Mouse (Mus musculus): Measurements from ENCODE around the gene Folr1. TPM values are rescaled to one million over a fixed set of nuclear protein-coding genes. Genes with fewer than 3 reads are reported as not detected.
A peak's percentile ranks its signal among the peaks of the same experiment; 100 is the strongest.

Folr1 gene
- total RNA-seq, 2 experiments from 2014 or later, result 1.7 to 2.4 TPM

DNA sequence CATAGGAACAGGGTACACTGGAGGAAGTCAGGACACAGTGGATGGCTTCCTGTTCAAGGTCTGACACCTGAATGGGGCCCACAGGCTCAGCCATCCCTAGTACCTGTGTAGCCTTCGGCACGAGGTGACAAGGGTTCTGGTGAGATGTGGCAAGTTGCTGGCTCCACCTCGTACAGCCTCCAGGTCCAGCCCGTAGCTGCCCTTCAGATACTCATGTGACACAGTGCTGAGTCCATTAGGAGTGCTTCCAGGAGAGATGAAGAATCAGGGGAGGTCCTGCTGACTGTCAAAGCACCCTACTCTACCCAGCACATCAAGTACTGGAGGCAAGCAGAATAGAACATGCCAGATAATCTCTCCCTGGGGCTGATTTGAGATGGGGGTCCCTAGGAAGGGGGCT lies 38.2 kb downstream of the Folr1 start:
- DNase-seq, result no peak

DNA sequence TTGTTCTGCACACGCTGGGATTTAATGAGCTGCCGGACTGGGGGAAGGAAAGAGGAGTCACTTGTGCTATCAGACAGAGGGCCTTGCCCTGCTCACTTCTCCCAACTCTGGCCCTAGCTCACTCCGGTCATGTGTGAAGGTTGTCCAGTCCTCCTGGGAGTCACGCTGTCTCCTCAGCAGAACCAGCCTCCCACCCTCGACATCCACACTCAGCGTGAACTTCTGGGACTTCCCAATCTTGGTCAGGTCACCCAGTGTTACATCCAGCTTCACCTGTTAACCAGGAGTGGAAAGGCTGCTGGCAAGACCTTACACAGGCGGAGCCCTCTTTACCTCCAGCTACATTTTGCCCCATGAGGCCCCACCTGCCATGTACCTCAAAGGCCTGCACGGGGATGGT lies 39.2 kb downstream of the Folr1 start:
- no peak for DNase-seq

DNA sequence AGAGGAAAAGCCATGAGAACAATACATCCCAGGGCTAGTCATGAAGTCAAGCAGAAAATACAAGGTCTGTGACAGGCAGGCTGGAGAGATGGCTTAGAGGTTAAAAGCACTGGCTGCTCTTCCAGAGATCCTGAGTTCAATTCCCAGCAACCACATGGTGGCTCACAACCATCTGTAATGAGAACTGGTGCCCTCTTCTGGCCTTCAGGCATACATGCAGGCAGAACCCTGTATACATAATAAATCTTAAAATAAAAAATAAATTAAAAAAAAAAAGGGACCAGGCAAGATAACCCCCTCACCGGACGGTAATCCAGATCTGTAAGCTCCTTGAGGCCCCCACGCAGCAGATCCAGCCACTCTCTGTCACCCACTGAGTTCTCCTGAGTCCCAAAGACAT lies 40.2 kb downstream of the Folr1 start:
- DNase-seq, result no peak

DNA sequence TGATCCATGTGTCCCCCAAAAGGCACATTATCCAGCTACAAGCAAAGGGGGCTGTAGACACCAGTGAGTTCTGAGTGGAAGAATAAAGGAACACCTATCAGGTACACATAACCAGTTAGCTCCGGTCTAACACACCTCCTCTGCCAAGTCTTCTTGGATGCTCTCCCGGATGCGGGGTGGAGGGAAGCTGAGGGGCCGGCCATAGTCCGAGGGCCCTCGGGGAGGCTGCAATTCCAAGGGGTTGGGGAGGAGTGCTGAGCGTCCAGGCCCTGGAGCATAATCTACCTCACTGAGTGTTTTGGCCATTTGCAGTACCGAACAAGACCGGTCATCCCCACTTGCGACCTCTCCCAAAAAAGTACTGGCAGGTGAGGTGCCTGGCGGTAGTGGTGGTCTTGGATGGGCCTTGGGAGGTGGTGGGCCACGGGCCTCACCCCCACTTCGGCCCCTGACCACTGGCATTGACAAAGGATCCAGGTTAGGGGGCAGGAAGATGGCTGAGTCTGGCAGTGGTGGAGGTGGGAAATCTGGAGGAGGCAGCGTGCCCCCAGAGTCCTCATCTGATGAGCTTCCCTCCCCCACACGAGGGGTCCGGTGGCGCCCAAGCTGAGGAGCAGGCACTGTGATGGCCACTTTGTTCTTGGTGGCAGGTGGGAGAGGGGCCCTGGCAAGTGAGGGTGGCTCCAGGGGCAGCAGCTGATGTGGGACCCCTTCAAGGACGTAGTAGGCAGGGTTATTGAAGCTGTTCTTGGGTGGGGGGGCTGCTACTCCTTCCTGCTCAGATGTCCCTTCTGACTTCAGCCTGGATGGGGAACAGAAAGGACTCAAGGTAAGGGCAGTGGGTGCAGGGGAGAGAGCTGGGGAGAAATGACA lies 46.6 kb downstream of the Folr1 start:
- DNase-seq, result no peak

DNA sequence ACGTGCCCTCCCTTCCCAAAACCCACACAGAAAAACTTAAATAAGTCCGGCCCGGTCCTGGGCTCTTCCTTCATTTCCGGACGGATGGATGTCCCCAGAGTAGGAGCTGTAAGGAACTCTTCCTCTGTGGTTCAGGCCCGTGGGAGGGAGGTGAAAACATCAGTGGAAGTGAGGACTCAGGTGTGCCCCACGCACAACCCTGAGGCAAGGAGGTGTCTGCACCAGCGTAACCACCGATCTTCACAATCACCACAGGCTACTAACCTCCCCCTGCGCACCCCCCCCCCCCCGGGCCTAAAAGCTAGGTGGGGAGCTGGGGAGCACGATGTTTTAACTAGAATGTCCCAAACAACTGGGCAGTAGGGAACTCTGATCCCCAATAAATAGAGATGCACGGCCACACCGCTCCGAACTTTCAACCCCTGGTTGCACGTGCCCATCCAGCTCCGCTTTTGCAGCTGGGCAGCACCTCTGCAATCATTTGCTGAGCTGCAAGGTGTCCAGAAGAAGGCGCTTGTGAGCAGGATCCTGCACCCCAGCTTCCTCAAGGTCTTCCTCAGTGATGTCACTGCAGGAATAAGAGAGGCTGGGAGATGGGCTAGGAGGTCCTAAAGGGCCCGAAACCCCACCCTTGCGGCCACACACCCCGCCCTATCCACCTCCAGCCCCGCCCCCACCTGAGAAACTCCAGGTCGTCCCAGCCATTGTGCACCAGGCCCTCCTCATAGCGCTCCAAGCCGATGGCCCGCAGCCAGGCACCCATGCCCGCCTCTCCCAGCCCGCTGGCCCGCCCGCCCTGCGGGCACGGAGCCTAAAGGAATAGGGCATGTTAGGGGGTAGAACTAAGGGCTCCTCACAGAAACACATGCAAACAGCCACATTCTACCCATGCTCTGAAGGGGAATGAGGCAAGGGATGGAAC lies 47.5 kb downstream of the Folr1 start:
- no peak for DNase-seq

DNA sequence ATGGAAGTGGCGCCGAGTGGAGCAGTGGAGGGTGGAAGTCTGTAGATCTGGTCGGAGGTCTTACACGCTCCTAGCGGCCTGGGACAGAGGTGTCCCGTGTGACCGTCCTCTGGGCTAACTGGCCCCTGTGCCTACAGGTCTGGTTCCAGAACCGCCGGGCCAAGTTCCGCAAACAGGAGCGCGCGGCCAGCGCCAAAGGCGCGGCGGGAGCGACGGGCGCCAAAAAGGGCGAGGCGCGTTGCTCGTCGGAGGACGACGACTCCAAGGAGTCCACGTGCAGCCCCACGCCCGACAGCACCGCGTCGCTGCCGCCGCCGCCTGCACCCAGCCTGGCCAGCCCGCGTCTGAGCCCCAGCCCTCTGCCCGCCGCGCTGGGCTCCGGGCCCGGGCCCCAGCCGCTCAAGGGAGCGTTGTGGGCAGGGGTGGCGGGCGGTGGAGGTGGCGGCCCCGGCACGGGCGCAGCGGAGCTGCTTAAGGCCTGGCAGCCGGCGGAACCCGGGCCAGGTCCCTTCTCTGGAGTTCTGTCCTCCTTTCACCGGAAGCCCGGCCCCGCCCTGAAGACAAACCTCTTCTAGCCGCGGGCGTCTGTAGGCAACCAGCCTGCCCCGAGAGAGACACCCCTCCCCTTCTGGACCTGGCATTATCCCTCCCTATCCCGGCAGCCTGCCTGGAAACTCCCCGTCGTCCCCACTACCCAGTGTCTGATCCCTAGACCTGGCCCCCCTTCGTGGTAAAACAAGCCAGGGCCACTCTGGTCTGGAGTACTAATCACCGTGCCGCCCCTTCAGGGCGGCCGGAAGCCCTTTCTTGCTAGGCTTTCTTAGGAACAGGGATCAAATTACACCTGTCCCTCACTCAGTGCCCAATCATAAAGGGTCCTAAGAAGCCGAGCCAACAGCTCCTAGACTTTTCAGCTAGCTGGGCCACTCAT lies 48.8 kb downstream of the Folr1 start:
- DNase-seq, result peak; percentile 59

DNA sequence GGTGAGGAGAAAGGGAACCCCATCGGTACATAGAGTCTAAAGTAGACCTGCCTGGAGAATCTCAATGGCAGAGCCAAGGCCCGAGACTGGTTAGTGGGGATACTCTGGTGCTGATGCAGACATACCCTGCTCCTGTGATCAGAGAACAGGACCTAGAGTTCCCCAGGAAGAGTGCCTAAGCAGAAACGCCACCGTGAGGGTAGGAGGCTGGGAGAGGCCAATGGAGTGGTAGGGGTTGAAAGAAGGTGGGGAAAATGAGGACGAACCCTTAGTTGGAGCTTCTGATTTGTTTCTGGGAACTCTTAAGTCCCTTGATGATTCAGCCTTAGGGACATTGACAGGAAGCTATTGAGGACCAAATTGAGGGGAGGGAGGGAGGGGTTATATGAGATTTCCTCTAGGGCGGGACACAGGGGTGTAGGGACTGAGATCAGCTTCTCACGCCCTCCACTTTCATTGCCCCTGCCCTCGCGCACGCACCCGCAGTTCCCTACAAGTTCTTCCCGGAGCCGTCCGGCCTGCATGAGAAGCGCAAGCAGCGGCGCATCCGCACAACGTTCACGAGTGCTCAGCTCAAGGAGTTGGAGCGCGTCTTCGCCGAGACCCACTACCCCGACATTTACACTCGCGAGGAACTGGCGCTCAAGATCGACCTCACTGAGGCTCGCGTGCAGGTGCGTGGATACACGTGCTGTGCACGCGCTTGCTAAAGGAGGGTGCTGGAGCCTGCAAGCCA lies 50.1 kb downstream of the Folr1 start:
- DNase-seq, result peak; percentile 38

DNA sequence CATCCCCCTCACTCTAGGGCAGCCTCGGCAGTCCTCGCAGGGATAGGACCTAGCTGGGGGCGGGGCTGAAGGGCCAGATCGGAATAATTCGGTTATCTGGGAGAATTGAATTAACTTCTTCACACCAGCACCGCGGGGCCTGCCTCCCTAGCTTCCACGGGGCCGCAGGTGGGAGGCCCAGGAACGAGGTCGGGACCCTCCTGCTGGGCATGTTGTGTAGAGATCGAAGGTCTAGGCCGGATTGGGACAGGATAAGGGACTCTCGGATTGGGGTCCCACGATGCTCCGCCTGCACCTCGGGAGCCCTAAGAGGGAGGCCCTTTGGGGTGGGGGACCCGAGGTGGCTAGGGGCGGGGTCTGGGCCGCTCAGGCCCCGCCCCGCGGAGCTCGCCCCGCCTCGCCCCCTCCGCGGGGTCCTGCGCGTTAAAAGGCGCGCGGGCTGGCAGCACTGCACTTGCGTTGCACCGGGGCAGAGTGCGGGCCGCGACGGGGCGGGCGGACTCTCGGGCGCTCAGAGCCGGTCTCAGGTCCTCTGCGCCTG lies 52.7 kb downstream of the Folr1 start, which contains the start of gene Phox2a:
Gene Phox2a (plus strand): TSS at position 453 of the 541 bp plus-strand sequence.
- no peak for DNase-seq

Small RNA genes lying within 50 kb of the gene (microRNA-seq; reads per million reads assigned to microRNA genes)
- 0 reads per million in 2 experiments for gene Gm22655

Other genes starting within 250 kb of the Folr1 start
- gene Clpb, start 207.2 kb downstream of the Folr1 start, total RNA-seq (2021), result 10 to 100 TPM; 30.7 to 38.7 TPM
- under 1 TPM in 1 of 2 experiments, not detected in 1; 0.14 TPM for gene Phox2a, start 52.5 kb downstream of the Folr1 start, total RNA-seq (2021)
- 10 to 100 TPM; 76.2 to 89.2 TPM for gene Inppl1, start 32.6 kb downstream of the Folr1 start, total RNA-seq (2021)
- 1 to 10 TPM; 4.2 to 6.0 TPM for gene Folr2, start 13.6 kb downstream of the Folr1 start, total RNA-seq (2021)
- 10 to 100 TPM; 23.1 to 23.8 TPM for gene Anapc15, start 7.1 kb downstream of the Folr1 start, total RNA-seq (2021)
- 100 to 1,000 TPM; 101 to 114 TPM for gene Lamtor1, start 35.1 kb upstream of the Folr1 start, total RNA-seq (2021)
- gene Tomt, start 35.6 kb upstream of the Folr1 start, total RNA-seq (2021), result not detected
- gene Lrrc51, start 63.1 kb upstream of the Folr1 start, total RNA-seq (2021), result 1 to 10 TPM; 2.3 to 3.6 TPM
- gene Numa1, start 63.3 kb upstream of the Folr1 start, total RNA-seq (2021), result 10 to 100 TPM; 71.8 to 80.7 TPM
- 1 to 10 TPM; 2.3 to 3.5 TPM for gene Il18bp, start 147.9 kb upstream of the Folr1 start, total RNA-seq (2021)
- gene Rnf121, start 194.7 kb upstream of the Folr1 start, total RNA-seq (2021), result 10 to 100 TPM; 18.8 to 25.8 TPM
- 10 to 100 TPM in 1 of 2 experiments, 1 to 10 TPM in 1; 5.9 to 11.9 TPM for gene Xndc1, start 194.7 kb upstream of the Folr1 start, total RNA-seq (2021)
- under 1 TPM; 0.75 to 0.95 TPM for gene Xntrpc, start 194.9 kb upstream of the Folr1 start, total RNA-seq (2021)
- gene Trpc2, start 212.3 kb upstream of the Folr1 start, total RNA-seq (2021), result under 1 TPM; 0.07 to 0.52 TPM
- gene Art1, start 231.0 kb upstream of the Folr1 start, total RNA-seq (2021), result 100 to 1,000 TPM; 264 to 297 TPM
- 1 to 10 TPM; 8.2 to 8.4 TPM for gene Art5, start 238.7 kb upstream of the Folr1 start, total RNA-seq (2021)
- gene Chrna10, start 246.0 kb upstream of the Folr1 start, total RNA-seq (2021), result not detected